Mouse (Mus musculus): ENCODE results near the gene Kcnip2. TPM values are rescaled to one million over a fixed set of nuclear protein-coding genes. Genes with fewer than 3 reads are reported as not detected.

Kcnip2 gene
- polyA plus RNA-seq, 1 experiment from 2014 or later: 3.6 TPM

DNA sequence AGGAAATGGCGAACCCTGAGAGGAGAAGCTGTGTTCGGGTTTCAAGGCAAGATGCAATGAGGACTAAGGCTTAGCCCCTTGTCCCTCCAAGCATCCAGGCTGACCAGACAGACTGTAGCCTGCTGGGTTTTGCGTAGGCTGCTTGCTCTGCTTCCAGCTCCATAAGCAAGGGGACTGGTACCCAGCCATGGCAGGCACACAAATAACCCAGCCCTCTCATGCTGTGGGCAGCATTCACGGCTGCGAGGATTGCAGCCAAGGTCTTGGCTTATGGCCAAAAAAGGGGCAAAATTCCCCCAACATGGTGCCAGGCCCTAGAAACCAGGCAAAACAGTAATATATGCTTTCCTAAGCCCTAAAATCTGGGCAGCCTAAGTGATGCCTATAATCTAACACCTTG is 6.0 kb upstream of the Kcnip2 start:
- ATAC-seq (ENCODE audit: insufficient number of reproducible peaks, insufficient read depth, low FRiP score, low read depth): no peak
- WGBS: 79% methylated on average over 5 of the region's 5 CpGs
- no peak overlapping the region for H3K27ac ChIP-seq (replicated peaks in 1 of 2; ENCODE audit: control insufficient read depth in 1 of 2, insufficient read depth in 1 of 2, low read depth in 2 of 2, low read length in 2 of 2)
- no peak overlapping the region for H3K9ac ChIP-seq (ENCODE audit: low read length)
- no peaks in the 10 kb centered on the region for H3K9me3 ChIP-seq (ENCODE audit: control insufficient read depth, low read length)
- peaks cover 0 to 13% of the 10 kb centered on the region in 2 experiments; a peak in 2 of 4 replicates for H3K4me1 ChIP-seq (ENCODE audit: control insufficient read depth in 2 of 2, insufficient read depth in 2 of 2, low read length in 2 of 2)
- H3K4me3 ChIP-seq (ENCODE audit: control insufficient read depth in 1 of 2, insufficient read depth in 1 of 2, low read depth in 1 of 2, low read length in 2 of 2): no peak overlapping the region
- H3K4me2 ChIP-seq (ENCODE audit: low read length): no peak overlapping the region
- H3K36me3 ChIP-seq (ENCODE audit: control insufficient read depth, insufficient read depth, low read length): peaks cover 7% of the 10 kb centered on the region; the same call in 1 of the 2 replicates
- no peaks in the 10 kb centered on the region; the same call in 1 of the 2 replicates for H3K27me3 ChIP-seq (ENCODE audit: control insufficient read depth, insufficient read depth, low read length)

DNA sequence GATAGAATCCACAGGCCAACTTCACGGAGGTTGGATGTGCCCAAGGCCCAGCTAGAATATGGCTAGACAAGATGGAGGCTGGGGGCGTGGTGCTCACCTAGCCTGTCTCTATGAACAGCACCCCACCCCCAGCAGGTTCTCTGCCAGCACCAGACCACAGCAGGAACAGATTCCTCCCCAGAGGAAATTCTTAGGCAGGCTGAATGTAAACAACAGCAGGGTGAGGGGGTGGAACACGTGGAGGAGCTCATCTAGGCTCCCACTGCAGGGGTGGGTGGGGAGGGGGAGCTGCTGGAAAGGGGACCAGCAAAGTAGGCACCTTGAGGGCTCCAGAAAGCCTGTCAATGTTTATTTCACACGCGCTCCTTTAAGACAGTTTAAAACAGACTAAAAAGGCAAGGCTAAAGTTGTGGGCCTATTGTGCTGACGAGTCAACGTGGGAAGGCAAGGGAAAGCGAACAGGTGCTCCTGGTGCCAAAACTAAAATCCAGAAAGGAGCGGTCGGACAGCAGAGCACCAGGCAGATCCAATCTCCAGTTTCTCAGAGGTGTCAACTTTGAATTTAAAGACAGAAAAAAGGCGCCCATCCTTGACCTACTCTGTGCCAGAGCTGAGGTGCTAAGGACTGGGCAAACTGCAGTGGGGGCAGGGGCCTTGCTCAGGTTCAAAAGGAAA is 2.1 kb upstream of the Kcnip2 start:
- Histone ChIP-seq H3K27ac (replicated peaks in 1 of 2; ENCODE audit: control insufficient read depth in 1 of 2, insufficient read depth in 1 of 2, low read depth in 2 of 2, low read length in 2 of 2) (no peak overlapping the region), H3K36me3 (ENCODE audit: control insufficient read depth, insufficient read depth, low read length) (peaks cover 7% of the 10 kb centered on the region; the same call in 1 of the 2 replicates), H3K4me3 (ENCODE audit: control insufficient read depth in 1 of 2, insufficient read depth in 1 of 2, low read depth in 1 of 2, low read length in 2 of 2) (no peak overlapping the region), H3K27me3 (ENCODE audit: control insufficient read depth, insufficient read depth, low read length) (peaks cover 16% of the 10 kb centered on the region), H3K9ac (ENCODE audit: low read length) (no peak overlapping the region), H3K9me3 (ENCODE audit: control insufficient read depth, low read length) (no peaks in the 10 kb centered on the region), H3K4me2 (ENCODE audit: low read length) (no peak overlapping the region), H3K4me1 (ENCODE audit: control insufficient read depth in 2 of 2, insufficient read depth in 2 of 2, low read length in 2 of 2) (peaks cover 7 to 16% of the 10 kb centered on the region in 2 experiments; a peak in 3 of 4 replicates)
- 76% methylated on average over 11 of the region's 11 CpGs for WGBS
- no peak for ATAC-seq (ENCODE audit: insufficient number of reproducible peaks, insufficient read depth, low FRiP score, low read depth)

DNA sequence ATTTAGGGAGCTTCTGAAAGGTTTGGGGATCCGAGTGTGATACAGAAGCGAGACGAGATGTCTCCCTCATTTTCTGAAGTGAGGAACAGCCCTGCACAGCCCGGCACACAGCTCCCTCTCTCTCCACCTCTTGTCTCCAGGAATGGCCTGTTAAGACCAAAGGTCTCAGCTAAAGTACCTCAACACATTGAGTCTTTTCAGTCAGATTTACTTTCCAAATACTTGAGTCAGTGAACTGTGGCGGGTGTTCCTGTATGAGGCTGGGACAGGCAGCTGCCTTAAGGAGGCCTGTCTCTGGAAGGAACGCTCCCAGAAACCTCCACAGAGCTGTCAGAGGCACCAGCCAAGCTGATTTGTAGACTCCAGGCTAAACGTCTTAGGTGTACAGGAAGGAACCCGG is 866 bp upstream of the Kcnip2 start:
- Histone ChIP-seq H3K27me3 (ENCODE audit: control insufficient read depth, insufficient read depth, low read length) (peaks cover 16% of the 10 kb centered on the region), H3K4me2 (ENCODE audit: low read length) (peak overlapping the region; percentile 91), H3K4me3 (ENCODE audit: control insufficient read depth in 1 of 2, insufficient read depth in 1 of 2, low read depth in 1 of 2, low read length in 2 of 2) (peak overlapping the region in 1 of 2 experiments; percentile 42; a peak in 1 of 4 replicates), H3K4me1 (ENCODE audit: control insufficient read depth in 2 of 2, insufficient read depth in 2 of 2, low read length in 2 of 2) (peaks cover 11 to 22% of the 10 kb centered on the region in 2 experiments; a peak in 3 of 4 replicates), H3K9ac (ENCODE audit: low read length) (peak overlapping the region; percentile 64), H3K27ac (replicated peaks in 1 of 2; ENCODE audit: control insufficient read depth in 1 of 2, insufficient read depth in 1 of 2, low read depth in 2 of 2, low read length in 2 of 2) (no peak overlapping the region), H3K36me3 (ENCODE audit: control insufficient read depth, insufficient read depth, low read length) (peaks cover 7% of the 10 kb centered on the region; the same call in 1 of the 2 replicates), H3K9me3 (ENCODE audit: control insufficient read depth, low read length) (no peaks in the 10 kb centered on the region)
- no peak for ATAC-seq (ENCODE audit: insufficient number of reproducible peaks, insufficient read depth, low FRiP score, low read depth)
- WGBS: 45% methylated on average over 8 of the region's 8 CpGs

DNA sequence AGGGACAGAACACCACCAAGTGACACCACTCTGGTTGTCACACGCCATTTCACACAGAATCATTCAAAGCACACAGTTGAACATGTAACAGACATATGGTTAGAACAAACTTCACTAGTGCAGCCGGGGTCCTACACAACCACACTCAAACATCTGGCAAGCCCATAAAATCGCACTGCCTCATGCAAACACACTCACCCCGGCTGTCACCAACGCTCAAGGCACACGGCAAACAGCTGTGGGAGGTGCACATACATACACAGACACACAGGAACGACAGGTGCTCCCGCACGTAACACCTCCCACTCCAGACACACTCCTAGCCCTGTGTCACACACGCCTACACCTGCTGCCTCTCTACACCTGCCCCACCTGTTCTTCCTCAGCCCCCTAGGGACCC is 691 bp downstream of the Kcnip2 start:
- Histone ChIP-seq H3K27ac (replicated peaks in 1 of 2; ENCODE audit: control insufficient read depth in 1 of 2, insufficient read depth in 1 of 2, low read depth in 2 of 2, low read length in 2 of 2) (no peak overlapping the region), H3K27me3 (ENCODE audit: control insufficient read depth, insufficient read depth, low read length) (peaks cover 16% of the 10 kb centered on the region), H3K36me3 (ENCODE audit: control insufficient read depth, insufficient read depth, low read length) (peaks cover 7% of the 10 kb centered on the region; the same call in 1 of the 2 replicates), H3K9me3 (ENCODE audit: control insufficient read depth, low read length) (no peaks in the 10 kb centered on the region), H3K9ac (ENCODE audit: low read length) (no peak overlapping the region), H3K4me3 (ENCODE audit: control insufficient read depth in 1 of 2, insufficient read depth in 1 of 2, low read depth in 1 of 2, low read length in 2 of 2) (peak overlapping the region in 1 of 2 experiments; percentile 42; a peak in 2 of 4 replicates), H3K4me1 (ENCODE audit: control insufficient read depth in 2 of 2, insufficient read depth in 2 of 2, low read length in 2 of 2) (peaks cover 11 to 22% of the 10 kb centered on the region in 2 experiments; a peak in 3 of 4 replicates), H3K4me2 (ENCODE audit: low read length) (peak overlapping the region; percentile 91)
- 70% methylated on average over 10 of the region's 10 CpGs for WGBS
- no peak for ATAC-seq (ENCODE audit: insufficient number of reproducible peaks, insufficient read depth, low FRiP score, low read depth)

DNA sequence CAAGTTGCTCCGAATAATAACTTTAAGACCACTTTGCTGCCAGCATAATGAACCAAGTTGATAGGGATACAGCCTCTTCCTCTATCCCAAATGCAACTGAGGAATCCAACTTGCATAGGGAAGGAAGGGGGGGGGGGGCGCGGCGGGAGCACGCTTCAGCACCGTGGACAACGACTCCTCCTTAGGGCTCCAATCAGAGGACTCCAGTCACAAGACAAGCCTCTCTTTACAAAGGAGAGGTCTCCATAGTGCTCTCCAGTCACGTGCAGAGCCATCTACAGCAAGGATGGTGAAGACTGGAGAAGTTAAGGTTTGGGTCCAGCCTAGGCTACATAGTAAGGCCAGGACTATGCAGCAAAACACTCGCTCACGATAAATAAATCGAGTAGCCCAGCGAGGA is 2.1 kb downstream of the Kcnip2 start:
- no peak overlapping the region for H3K4me3 ChIP-seq (ENCODE audit: control insufficient read depth in 1 of 2, insufficient read depth in 1 of 2, low read depth in 1 of 2, low read length in 2 of 2)
- H3K4me2 ChIP-seq (ENCODE audit: low read length): no peak overlapping the region
- no peak overlapping the region for H3K27ac ChIP-seq (replicated peaks in 1 of 2; ENCODE audit: control insufficient read depth in 1 of 2, insufficient read depth in 1 of 2, low read depth in 2 of 2, low read length in 2 of 2)
- H3K27me3 ChIP-seq (ENCODE audit: control insufficient read depth, insufficient read depth, low read length): peaks cover 16% of the 10 kb centered on the region
- peaks cover 6% of the 10 kb centered on the region; the same call in 1 of the 2 replicates for H3K36me3 ChIP-seq (ENCODE audit: control insufficient read depth, insufficient read depth, low read length)
- no peak overlapping the region for H3K9ac ChIP-seq (ENCODE audit: low read length)
- WGBS: 11% methylated on average over 12 of the region's 12 CpGs
- H3K4me1 ChIP-seq (ENCODE audit: control insufficient read depth in 2 of 2, insufficient read depth in 2 of 2, low read length in 2 of 2): peaks cover 11 to 22% of the 10 kb centered on the region in 2 experiments; a peak in 3 of 4 replicates
- no peaks in the 10 kb centered on the region for H3K9me3 ChIP-seq (ENCODE audit: control insufficient read depth, low read length)
- ATAC-seq (ENCODE audit: insufficient number of reproducible peaks, insufficient read depth, low FRiP score, low read depth): no peak

DNA sequence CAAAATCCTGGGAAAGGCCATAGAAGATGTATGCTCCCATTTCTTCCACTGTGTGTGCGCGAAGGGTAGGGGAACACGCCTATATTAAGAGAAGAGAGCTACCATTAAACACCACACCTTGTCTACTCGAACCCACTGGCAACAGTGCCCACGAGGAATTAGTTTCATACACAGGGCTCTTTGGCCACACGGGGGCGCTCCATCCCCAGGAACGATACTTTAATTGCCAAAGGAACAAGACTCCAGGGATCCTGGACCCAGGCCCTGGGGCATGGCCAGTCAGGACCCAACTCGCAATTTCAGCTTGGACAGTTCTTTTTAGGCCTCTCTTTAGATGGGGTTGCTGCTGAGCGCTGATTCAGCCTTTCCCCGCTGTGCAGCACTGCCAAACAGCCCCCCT is 2.6 kb downstream of the Kcnip2 start:
- no peak overlapping the region for H3K27ac ChIP-seq (replicated peaks in 1 of 2; ENCODE audit: control insufficient read depth in 1 of 2, insufficient read depth in 1 of 2, low read depth in 2 of 2, low read length in 2 of 2)
- no peak overlapping the region for H3K4me2 ChIP-seq (ENCODE audit: low read length)
- no peak overlapping the region for H3K9ac ChIP-seq (ENCODE audit: low read length)
- 0 out of 2 replicates have a peak, but pooled peaks cover 3% of the 10 kb centered on the region for H3K36me3 ChIP-seq (ENCODE audit: control insufficient read depth, insufficient read depth, low read length)
- H3K4me3 ChIP-seq (ENCODE audit: control insufficient read depth in 1 of 2, insufficient read depth in 1 of 2, low read depth in 1 of 2, low read length in 2 of 2): no peak overlapping the region
- H3K4me1 ChIP-seq (ENCODE audit: control insufficient read depth in 2 of 2, insufficient read depth in 2 of 2, low read length in 2 of 2): peaks cover 11 to 22% of the 10 kb centered on the region in 2 experiments; a peak in 3 of 4 replicates
- WGBS: 9% methylated on average over 11 of the region's 11 CpGs
- H3K9me3 ChIP-seq (ENCODE audit: control insufficient read depth, low read length): no peaks in the 10 kb centered on the region
- H3K27me3 ChIP-seq (ENCODE audit: control insufficient read depth, insufficient read depth, low read length): peaks cover 16% of the 10 kb centered on the region
- no peak for ATAC-seq (ENCODE audit: insufficient number of reproducible peaks, insufficient read depth, low FRiP score, low read depth)

DNA sequence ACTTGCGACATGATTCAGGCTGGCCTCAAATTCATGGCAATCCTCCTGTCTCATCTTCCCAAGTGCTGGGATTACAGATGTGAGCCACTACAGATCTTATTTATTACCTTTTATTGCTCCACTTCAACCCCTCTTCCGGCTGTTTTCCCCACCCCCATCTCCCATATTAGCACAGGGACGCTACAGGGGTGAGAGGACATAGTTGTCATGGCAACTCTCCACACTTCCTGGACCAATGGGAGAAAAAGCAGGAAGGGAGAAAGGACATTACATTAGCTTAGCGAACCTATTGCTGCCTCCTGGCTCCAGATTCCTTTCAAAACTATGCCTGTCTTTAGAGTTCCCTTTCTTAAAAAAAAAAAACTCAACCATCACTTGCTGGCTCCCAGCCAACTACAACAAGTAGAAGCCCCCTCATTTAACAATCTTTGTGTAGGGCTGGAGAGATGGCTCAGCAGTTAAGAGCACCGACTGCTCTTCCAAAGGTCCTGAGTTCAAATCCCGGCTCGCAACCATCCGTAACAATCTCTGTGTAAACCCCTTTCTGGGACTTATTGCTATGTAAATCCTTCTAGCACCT is 3.1 kb downstream of the Kcnip2 start:
- 0 out of 2 replicates have a peak, but pooled peaks cover 2% of the 10 kb centered on the region for H3K36me3 ChIP-seq (ENCODE audit: control insufficient read depth, insufficient read depth, low read length)
- H3K27me3 ChIP-seq (ENCODE audit: control insufficient read depth, insufficient read depth, low read length): peaks cover 16% of the 10 kb centered on the region
- H3K4me2 ChIP-seq (ENCODE audit: low read length): peak overlapping the region; percentile 59
- no peak for ATAC-seq (ENCODE audit: insufficient number of reproducible peaks, insufficient read depth, low FRiP score, low read depth)
- peak overlapping the region in 1 of 2 experiments; percentile 21; a peak in 1 of 4 replicates for H3K4me3 ChIP-seq (ENCODE audit: control insufficient read depth in 1 of 2, insufficient read depth in 1 of 2, low read depth in 1 of 2, low read length in 2 of 2)
- H3K4me1 ChIP-seq (ENCODE audit: control insufficient read depth in 2 of 2, insufficient read depth in 2 of 2, low read length in 2 of 2): peaks cover 11 to 22% of the 10 kb centered on the region in 2 experiments; a peak in 3 of 4 replicates
- H3K27ac ChIP-seq (replicated peaks in 1 of 2; ENCODE audit: control insufficient read depth in 1 of 2, insufficient read depth in 1 of 2, low read depth in 2 of 2, low read length in 2 of 2): no peak overlapping the region
- no peak overlapping the region for H3K9ac ChIP-seq (ENCODE audit: low read length)
- 19% methylated on average over 8 of the region's 8 CpGs for WGBS
- H3K9me3 ChIP-seq (ENCODE audit: control insufficient read depth, low read length): no peaks in the 10 kb centered on the region

All from heart, embryonic 14.5 days (tissue).